Mouse (Mus musculus) ovary, adult 18-20 months (tissue): ENCODE measurements at regions not wholly inside any gene's neighbourhood (a gene's known extent, or its start where the extent isn't known, plus 50 kb on each side); places are given as distances from the start of the nearest gene placed in this dataset.

ENCODE experiments used
- DNase-seq: peaks from one replicate; pipeline ENCODE4 v3.0.0; 2022; ENCODE audit warnings: low spot score, mixed read lengths

GRCm38 (mm10) chr3:136444598-136444997 is 118.7 kb upstream of the Bank1 start:
- no peak for DNase-seq

GRCm38 (mm10) chr3:136442099-136442498 is 116.2 kb upstream of the Bank1 start:
- DNase-seq: no peak

GRCm38 (mm10) chr3:136439907-136440645 is 114.2 kb upstream of the Bank1 start:
- no peak for DNase-seq

- DNase-seq: no peak
Measured at GRCm38 (mm10) chr3:136439350-136439749, 113.5 kb upstream of the Bank1 start.

- no peak for DNase-seq
Measured at GRCm38 (mm10) chr3:136434407-136434806, 108.5 kb upstream of the Bank1 start.

- DNase-seq: no peak
Measured at GRCm38 (mm10) chr3:136432072-136432471, 106.2 kb upstream of the Bank1 start.

- DNase-seq: no peak
Measured at GRCm38 (mm10) chr3:136427427-136427826, 101.6 kb upstream of the Bank1 start.

GRCm38 (mm10) chr3:136426539-136427194 is 100.8 kb upstream of the Bank1 start:
- DNase-seq: no peak

GRCm38 (mm10) chr3:136421969-136422614 is 96.2 kb upstream of the Bank1 start:
- no peak for DNase-seq

GRCm38 (mm10) chr3:136405606-136406005 is 79.7 kb upstream of the Bank1 start:
- no peak for DNase-seq

- no peak for DNase-seq
Measured at GRCm38 (mm10) chr3:136383282-136383681, 57.4 kb upstream of the Bank1 start.

- no peak for DNase-seq
Measured at GRCm38 (mm10) chr3:136380644-136381043, 54.8 kb upstream of the Bank1 start.

- no peak for DNase-seq
Measured at GRCm38 (mm10) chr3:136379741-136380398, 54.0 kb upstream of the Bank1 start.

GRCm38 (mm10) chr3:136376893-136377292 is 51.0 kb upstream of the Bank1 start:
- DNase-seq: no peak
